Mouse (Mus musculus) regulatory T cell (primary cell): Measurements from ENCODE around the gene Arcn1.
"Not testable (repeated sequence)": the region's sequence is repeated elsewhere in the genome, so short reads cannot be mapped to it uniquely, and the experiment has no call there.

Experiments used
- in situ Hi-C: fragments of 300-600 bp; cut with MboI, MseI; formaldehyde crosslinking; loops from one replicate; pipeline ENCODE4 v1.15.1; 2025; ENCODE audit warnings: high pct_unique_total_duplicates

Arcn1 gene

GRCm38 (mm10) chr9:44767101-44768028, at the start of gene Arcn1, which contains the start of gene Ift46:
Gene Arcn1, minus strand, starts transcription at chr9:44767845.
Gene Ift46, plus strand, starts transcription at chr9:44767908.
- in situ Hi-C loops = no loop called here

- in situ Hi-C loops = no loop called here
These were observed 46.5 kb upstream of the Arcn1 start for GRCm38 (mm10) chr9:44814179-44814578.

- in situ Hi-C loops = no loop called here
These were observed 42.7 kb upstream of the Arcn1 start for GRCm38 (mm10) chr9:44810316-44810715.

- in situ Hi-C loops = no loop called here
These were observed 40.1 kb upstream of the Arcn1 start for GRCm38 (mm10) chr9:44807778-44808177.

GRCm38 (mm10) chr9:44807141-44807540, 39.5 kb upstream of the Arcn1 start:
- in situ Hi-C loops = no loop called here

- in situ Hi-C loops = no loop called here
These were observed 37.9 kb upstream of the Arcn1 start for GRCm38 (mm10) chr9:44805536-44805935.

- in situ Hi-C loops = no loop called here
These were observed 37.0 kb upstream of the Arcn1 start for GRCm38 (mm10) chr9:44804678-44805077.

- in situ Hi-C loops = no loop called here
These were observed 35.3 kb upstream of the Arcn1 start, which contains the start of gene Ttc36 for GRCm38 (mm10) chr9:44802808-44803450. Gene Ttc36, minus strand, starts transcription at chr9:44803072.

- in situ Hi-C loops = no loop called here
These were observed 34.0 kb upstream of the Arcn1 start for GRCm38 (mm10) chr9:44801669-44802068.

GRCm38 (mm10) chr9:44799958-44800324, 32.3 kb upstream of the Arcn1 start:
- in situ Hi-C loops = loop anchor here (5.0 kb wide), 1 partner anchor 48 kb away; no protein-coding TSS in a partner anchor

- in situ Hi-C loops = loop anchor here (5.0 kb wide), 1 partner anchor 47 kb away; no protein-coding TSS in a partner anchor
These were observed 31.7 kb upstream of the Arcn1 start, which contains the start of gene Tmem25 for GRCm38 (mm10) chr9:44799102-44799957. Gene Tmem25, minus strand, starts transcription at chr9:44799307.

- in situ Hi-C loops = loop anchor here (5.0 kb wide), 1 partner anchor 46 kb away; no protein-coding TSS in a partner anchor
These were observed 30.7 kb upstream of the Arcn1 start for GRCm38 (mm10) chr9:44798298-44798697.

- in situ Hi-C loops = no loop called here
These were observed 25.2 kb upstream of the Arcn1 start for GRCm38 (mm10) chr9:44792842-44793241.

- in situ Hi-C loops = no loop called here
These were observed 5.4 kb upstream of the Arcn1 start for GRCm38 (mm10) chr9:44772750-44773651.

- in situ Hi-C loops = no loop called here
These were observed 4.7 kb upstream of the Arcn1 start for GRCm38 (mm10) chr9:44772392-44772749.

GRCm38 (mm10) chr9:44771376-44771775, 3.7 kb upstream of the Arcn1 start:
- in situ Hi-C loops = no loop called here

GRCm38 (mm10) chr9:44768029-44768394, 367 bp upstream of the Arcn1 start:
- in situ Hi-C loops = not testable (repeated sequence)

GRCm38 (mm10) chr9:44760873-44761272, 6.8 kb downstream of the Arcn1 start:
- in situ Hi-C loops = no loop called here

GRCm38 (mm10) chr9:44748473-44748872, 19.2 kb downstream of the Arcn1 start:
- in situ Hi-C loops = loop anchor here (5.0 kb wide), 1 partner anchor 121 kb away; no protein-coding TSS in a partner anchor

GRCm38 (mm10) chr9:44747341-44747740, 20.3 kb downstream of the Arcn1 start:
- in situ Hi-C loops = loop anchor here (5.0 kb wide), 1 partner anchor 120 kb away; no protein-coding TSS in a partner anchor
